Mouse (Mus musculus): Measurements from ENCODE around the gene Il13.

Gene Il13

DNA sequence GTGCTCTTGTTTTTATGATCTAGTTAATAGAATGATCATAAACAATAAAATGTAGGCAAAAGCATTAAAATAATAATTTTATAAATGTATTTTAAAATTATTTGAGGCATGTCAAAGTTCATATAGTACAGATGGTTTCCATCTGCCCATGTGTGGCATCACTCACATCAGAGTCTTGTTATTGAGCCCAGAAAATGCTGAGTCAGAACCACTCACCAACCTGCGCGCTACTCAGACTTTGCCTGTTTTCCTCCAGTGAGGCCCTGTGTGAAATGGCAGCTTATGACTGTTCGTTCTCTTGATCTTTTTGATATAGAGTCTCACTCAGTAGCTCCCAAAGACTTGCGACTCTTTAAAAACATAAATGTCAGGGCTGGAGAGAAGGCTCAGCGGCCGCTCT, 49.0 kb downstream of the Il13 start:
- DNase-seq (ENCODE audit: extremely low read depth, low read depth) = no peak

DNA sequence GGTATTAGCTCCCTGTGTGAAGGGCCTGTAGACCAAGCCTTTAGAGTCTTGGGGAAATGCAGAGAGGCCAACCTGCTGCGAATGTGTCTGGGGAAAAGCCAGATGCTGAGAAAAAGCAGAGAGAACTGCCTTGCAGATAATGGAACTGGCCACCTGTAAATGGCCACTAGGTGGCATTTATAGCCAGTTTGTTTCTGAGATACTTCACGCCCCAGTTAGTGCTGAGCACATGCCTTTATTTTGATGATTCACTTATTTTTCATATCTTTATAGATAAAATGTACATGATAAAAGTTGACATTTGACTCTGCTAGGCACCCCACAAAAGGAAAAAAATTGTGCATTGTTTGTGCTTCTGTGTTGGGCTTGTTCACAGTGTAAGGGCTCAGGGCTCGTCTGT, 49.7 kb downstream of the Il13 start:
- DNase-seq (ENCODE audit: extremely low read depth, low read depth) = no peak

DNA sequence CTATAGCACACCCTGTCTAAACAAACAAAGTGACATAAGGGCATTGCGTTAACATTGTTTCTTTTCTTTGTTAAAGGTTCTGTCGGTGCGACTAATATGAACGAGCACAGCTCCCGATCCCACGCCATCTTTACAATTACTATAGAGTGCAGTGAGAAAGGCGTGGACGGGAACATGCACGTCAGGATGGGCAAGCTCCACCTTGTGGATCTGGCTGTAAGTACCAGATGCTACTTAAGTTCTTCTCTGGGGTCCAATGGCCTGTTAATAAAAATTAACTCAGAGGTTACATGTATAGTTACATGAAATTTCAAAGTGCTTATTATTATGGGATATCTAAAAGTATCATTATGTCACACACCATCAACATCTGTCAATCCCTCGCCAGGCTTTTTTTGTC, 51.4 kb downstream of the Il13 start:
- no peak for DNase-seq (ENCODE audit: extremely low read depth, low read depth)

Data from MEL-GATA-1-ER (cell line).